Mouse (Mus musculus) limb, embryonic 11.5 days (tissue): ENCODE measurements around the gene Armh1. TPM values are rescaled to one million over a fixed set of nuclear protein-coding genes. Genes with fewer than 3 reads are reported as not detected.
A peak's percentile ranks its signal among the peaks of the same experiment; 100 is the strongest.

Experiments used
- ATAC-seq: fragments of 200-750 bp; cut with Nextera tagmentation; 2 replicates; pipeline ENCODE4 v1.8.0; 2017; ENCODE audit warnings: low read depth; ENCODE audit not compliant: insufficient number of reproducible peaks, low FRiP score, low TSS enrichment
- DNase-seq: peaks from one replicate; pipeline ENCODE4 v3.0.0-alpha.2; 2015; ENCODE audit warnings: low spot score
- H3K27ac ChIP-seq: fragments of 300-500 bp; sonication (generic); replicated peaks from 2 replicates; pipeline ENCODE4 v1.5.1; 2014; ENCODE audit warnings: low read depth, mild to moderate bottlenecking, low read length
- H3K27me3 ChIP-seq: fragments of 300-500 bp; sonication (generic); 2 replicates; pipeline ENCODE4 v1.6.1; 2014; ENCODE audit warnings: mild to moderate bottlenecking, low read length, mixed read lengths; ENCODE audit not compliant: control insufficient read depth, insufficient read depth
- H3K36me3 ChIP-seq: fragments of 300-500 bp; sonication (generic); 2 replicates; pipeline ENCODE4 v1.6.1; 2014; ENCODE audit warnings: mild to moderate bottlenecking, low read length, moderate library complexity, mixed read lengths; ENCODE audit not compliant: control insufficient read depth, insufficient read depth
- H3K4me1 ChIP-seq: fragments of 300-500 bp; sonication (generic); 2 replicates; pipeline ENCODE4 v1.6.1; 2014; ENCODE audit warnings: low read length, mixed read lengths; ENCODE audit not compliant: control insufficient read depth, insufficient read depth
- H3K4me2 ChIP-seq: fragments of 300-500 bp; sonication (generic); 2 replicates; pipeline ENCODE4 v1.6.1; 2014; ENCODE audit warnings: low read depth, mild to moderate bottlenecking, moderate library complexity; ENCODE audit not compliant: severe bottlenecking
- H3K4me3 ChIP-seq: fragments of 300-500 bp; sonication (generic); 2 replicates; pipeline ENCODE4 v1.5.1; 2014; ENCODE audit warnings: low read depth, low read length
- H3K9ac ChIP-seq: fragments of 300-500 bp; sonication (generic); 2 replicates; pipeline ENCODE4 v1.6.1; 2014; ENCODE audit warnings: mild to moderate bottlenecking, low read length
- H3K9me3 ChIP-seq: fragments of 300-500 bp; sonication (generic); 2 replicates; pipeline ENCODE4 v1.6.1; 2016; ENCODE audit warnings: low read length; ENCODE audit not compliant: control insufficient read depth
- WGBS: fragments of 180-500 bp; shearing (Covaris S2); extraction: QIAGEN DNeasy Blood & Tissue Kit; methylation state at CpG from one replicate; pipeline ENCODE4 v1.1.7; 2014; 5-methylcytosine and 5-hydroxymethylcytosine counted together
- polyA plus RNA-seq: library from polyadenylated mRNA; unstranded; fragments of >200 nt; fragmentation: Nextera tagmentation; extraction: Ambion mirVana; gene quantifications from 2 replicates; pipeline ENCODE4 v1.2.1, GENCODE M21; 2014

Armh1 gene
- polyA plus RNA-seq, 1 experiment from 2014 or later = 0.12 TPM

- H3K9me3 ChIP-seq = no peaks in the 10 kb centered on the region
- no peak overlapping the region for H3K4me2 ChIP-seq
- ATAC-seq (no peak), DNase-seq (no peak)
- H3K27ac ChIP-seq = no peak overlapping the region
- H3K9ac ChIP-seq = no peak overlapping the region
- H3K36me3 ChIP-seq = no peaks in the 10 kb centered on the region
- no peaks in the 10 kb centered on the region for H3K27me3 ChIP-seq
- no peaks in the 10 kb centered on the region for H3K4me1 ChIP-seq
- no peak overlapping the region for H3K4me3 ChIP-seq
- 90% methylated on average over 6 of the region's 6 CpGs for WGBS
Observed at GRCm38 (mm10) chr4:117240867-117241266, 11.1 kb downstream of the Armh1 start.

DNA sequence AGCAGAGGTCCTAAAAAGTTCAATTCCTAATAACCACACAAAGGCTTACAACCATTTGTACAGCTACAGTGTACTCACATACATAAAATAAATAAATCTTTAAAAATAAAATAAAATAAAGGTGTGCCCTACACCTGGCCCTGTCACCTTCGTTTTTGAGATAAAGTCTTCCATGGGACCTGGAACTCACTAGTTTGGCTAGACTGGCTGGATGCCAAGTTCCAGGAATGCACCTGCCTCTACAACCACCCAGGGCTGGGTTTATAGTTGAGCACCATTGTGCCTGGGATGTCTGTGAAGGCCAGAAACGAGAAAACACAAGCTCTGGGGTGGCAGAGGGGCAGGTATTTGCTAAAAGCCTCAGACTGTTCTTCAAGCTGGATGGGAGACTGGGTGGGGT is 12.8 kb downstream of the Armh1 start:
- Histone ChIP-seq H3K36me3 (no peaks in the 10 kb centered on the region), H3K9me3 (no peaks in the 10 kb centered on the region), H3K4me2 (no peak overlapping the region), H3K9ac (no peak overlapping the region), H3K4me3 (no peak overlapping the region), H3K4me1 (no peaks in the 10 kb centered on the region), H3K27ac (no peak overlapping the region), H3K27me3 (no peaks in the 10 kb centered on the region)
- WGBS = 52% methylated on average over 2 of the region's 2 CpGs
- ATAC-seq (no peak), DNase-seq (no peak)

- H3K4me1 ChIP-seq = no peaks in the 10 kb centered on the region
- H3K9me3 ChIP-seq = no peaks in the 10 kb centered on the region
- WGBS = 69% methylated on average over 4 of the region's 4 CpGs
- H3K4me2 ChIP-seq = no peak overlapping the region
- no peak for ATAC-seq
- H3K27ac ChIP-seq = no peak overlapping the region
- H3K4me3 ChIP-seq = no peak overlapping the region
- no peaks in the 10 kb centered on the region for H3K27me3 ChIP-seq
- DNase-seq = no peak
- H3K9ac ChIP-seq = no peak overlapping the region
- H3K36me3 ChIP-seq = no peaks in the 10 kb centered on the region
Observed at GRCm38 (mm10) chr4:117235822-117236221, 16.1 kb downstream of the Armh1 start.

DNA sequence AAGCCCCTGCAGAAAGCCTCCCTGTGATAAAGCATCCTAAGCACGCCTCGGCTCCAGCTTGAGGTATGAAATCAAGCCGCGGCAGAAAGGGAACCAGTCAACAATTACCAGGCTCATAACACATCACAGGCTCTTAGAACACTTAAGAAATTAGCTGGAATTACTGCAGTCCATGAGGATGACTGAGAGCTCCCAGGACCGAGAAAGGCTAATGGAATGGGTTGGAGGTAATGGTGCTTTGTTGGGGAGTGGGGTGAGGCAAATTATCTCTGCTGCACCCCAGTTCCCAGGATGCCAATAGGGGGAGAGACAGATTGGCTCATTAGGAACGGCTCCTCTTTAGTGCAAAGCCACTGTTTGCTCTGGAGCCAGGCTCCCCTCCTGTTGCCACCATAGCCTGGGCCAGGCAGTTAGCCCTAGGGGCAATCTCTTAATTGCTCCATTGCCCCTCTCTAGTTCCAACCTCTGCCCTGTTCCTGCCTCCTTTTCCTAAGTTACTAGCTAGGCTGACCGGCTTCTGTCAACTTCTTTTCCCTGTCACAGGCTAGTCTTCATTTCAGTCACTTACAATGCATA is 17.7 kb downstream of the Armh1 start:
- Histone ChIP-seq H3K4me1 (no peaks in the 10 kb centered on the region), H3K4me2 (no peak overlapping the region), H3K27ac (no peak overlapping the region), H3K4me3 (no peak overlapping the region), H3K36me3 (no peaks in the 10 kb centered on the region), H3K9ac (no peak overlapping the region), H3K9me3 (no peaks in the 10 kb centered on the region), H3K27me3 (no peaks in the 10 kb centered on the region)
- ATAC-seq (no peak), DNase-seq (no peak)
- WGBS = 18% methylated on average over 7 of the region's 7 CpGs

DNA sequence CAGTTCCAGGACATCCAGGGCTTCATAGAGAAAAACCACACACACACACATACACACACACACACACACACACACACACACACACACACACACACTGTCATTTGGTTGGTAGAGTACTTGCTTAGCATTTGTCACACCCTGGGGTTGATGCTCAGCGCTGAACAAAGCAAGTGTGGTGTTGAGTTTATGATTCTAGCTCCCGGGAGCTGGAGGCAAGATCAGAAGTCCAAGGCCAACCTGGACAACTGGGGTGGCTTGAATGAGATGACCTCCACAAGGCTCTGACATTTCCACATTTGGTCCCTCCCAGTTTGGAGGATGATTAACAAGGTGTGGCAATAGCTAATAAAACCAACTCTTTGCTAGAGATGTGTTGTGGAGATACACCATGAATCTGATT is 20.7 kb downstream of the Armh1 start:
- H3K4me1 ChIP-seq = no peaks in the 10 kb centered on the region
- H3K27me3 ChIP-seq = no peaks in the 10 kb centered on the region
- H3K27ac ChIP-seq = no peak overlapping the region
- ATAC-seq = no peak
- H3K36me3 ChIP-seq = no peaks in the 10 kb centered on the region
- WGBS = 68% methylated on average over 2 of the region's 2 CpGs
- no peak for DNase-seq
- H3K4me3 ChIP-seq = no peak overlapping the region
- no peak overlapping the region for H3K4me2 ChIP-seq
- H3K9ac ChIP-seq = no peak overlapping the region
- no peaks in the 10 kb centered on the region for H3K9me3 ChIP-seq

DNA sequence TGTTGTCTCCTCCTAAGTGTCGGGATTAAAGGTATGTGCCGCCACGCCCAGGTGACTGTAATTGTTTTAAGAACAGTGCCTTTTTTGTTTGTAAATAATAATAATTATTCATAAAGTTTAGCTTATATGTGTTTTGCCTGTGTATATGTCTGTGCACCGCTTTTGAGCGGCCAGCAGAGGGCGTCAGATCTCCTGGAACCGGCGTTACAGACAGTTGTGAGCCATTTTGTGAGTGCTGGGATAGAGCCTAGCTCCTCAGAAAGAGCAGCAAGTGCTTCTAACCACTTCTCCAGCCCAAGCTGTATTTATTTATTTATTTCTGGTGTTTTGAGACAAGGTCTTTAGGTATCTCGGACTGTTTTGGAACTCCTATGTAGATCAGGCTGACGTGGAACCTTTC is 21.6 kb downstream of the Armh1 start:
- no peak for DNase-seq

DNA sequence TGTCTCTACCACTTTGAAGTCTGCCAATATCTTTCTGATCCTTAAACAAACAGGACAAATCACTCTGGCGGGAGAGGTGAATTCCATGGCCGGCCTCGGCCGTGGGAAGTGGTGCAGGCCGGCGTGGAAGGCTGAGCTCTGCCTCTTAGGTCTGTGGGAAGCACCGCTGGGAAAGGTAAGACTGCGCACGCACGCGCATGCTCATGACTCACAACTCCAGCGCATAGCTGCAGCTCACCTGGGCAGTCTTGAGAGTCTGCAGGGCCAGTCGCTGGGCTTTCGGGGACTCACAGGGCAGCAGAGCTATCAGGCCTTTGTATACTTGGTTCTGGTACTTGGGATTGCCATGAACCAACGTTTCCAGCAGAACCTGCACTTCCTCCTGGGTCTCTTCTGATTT is 22.3 kb downstream of the Armh1 start:
- no peak for DNase-seq
- no peaks in the 10 kb centered on the region for H3K4me1 ChIP-seq
- no peak overlapping the region for H3K4me3 ChIP-seq
- no peak overlapping the region for H3K4me2 ChIP-seq
- H3K27ac ChIP-seq = no peak overlapping the region
- H3K36me3 ChIP-seq = no peaks in the 10 kb centered on the region
- H3K27me3 ChIP-seq = no peaks in the 10 kb centered on the region
- no peaks in the 10 kb centered on the region for H3K9me3 ChIP-seq
- no peak for ATAC-seq
- 63% methylated on average over 15 of the region's 15 CpGs for WGBS
- H3K9ac ChIP-seq = no peak overlapping the region

More for the DNA sequence above, 21.6 kb downstream of the Armh1 start:
- Histone ChIP-seq H3K36me3 (no peaks in the 10 kb centered on the region), H3K4me1 (no peaks in the 10 kb centered on the region), H3K4me3 (no peak overlapping the region), H3K27me3 (no peaks in the 10 kb centered on the region), H3K9ac (no peak overlapping the region), H3K27ac (no peak overlapping the region), H3K9me3 (no peaks in the 10 kb centered on the region), H3K4me2 (no peak overlapping the region)
- ATAC-seq = no peak
- 51% methylated on average over 10 of the region's 10 CpGs for WGBS

- H3K36me3 ChIP-seq = no peaks in the 10 kb centered on the region
- no peaks in the 10 kb centered on the region for H3K9me3 ChIP-seq
- H3K9ac ChIP-seq = no peak overlapping the region
- no peaks in the 10 kb centered on the region for H3K4me1 ChIP-seq
- no peak overlapping the region for H3K4me2 ChIP-seq
- no peak overlapping the region for H3K27ac ChIP-seq
- H3K27me3 ChIP-seq = no peaks in the 10 kb centered on the region
- no peak overlapping the region for H3K4me3 ChIP-seq
- DNase-seq (no peak), ATAC-seq (no peak)
Observed at GRCm38 (mm10) chr4:117225250-117225649, 26.7 kb downstream of the Armh1 start.

- no peaks in the 10 kb centered on the region for H3K9me3 ChIP-seq
- H3K27ac ChIP-seq = no peak overlapping the region
- ATAC-seq = no peak
- no peaks in the 10 kb centered on the region for H3K27me3 ChIP-seq
- no peak for DNase-seq
- no peak overlapping the region for H3K4me3 ChIP-seq
- no peaks in the 10 kb centered on the region for H3K4me1 ChIP-seq
- H3K9ac ChIP-seq = 0 out of 2 replicates have a peak overlapping the region, but pooled peaks have one; percentile 4
- no peak overlapping the region for H3K4me2 ChIP-seq
- no peaks in the 10 kb centered on the region for H3K36me3 ChIP-seq
- 85% methylated on average over 8 of the region's 8 CpGs for WGBS
Observed at GRCm38 (mm10) chr4:117224122-117224521, 27.8 kb downstream of the Armh1 start.
